Mouse (Mus musculus): ENCODE measurements at regions not wholly inside any gene's neighbourhood (a gene's known extent, or its start where the extent isn't known, plus 50 kb on each side); places are given as distances from the start of the nearest gene placed in this dataset.

- DNase-seq = peak; percentile 48
Observed at GRCm38 (mm10) chr3:66738201-66739062, 242.8 kb upstream of the Rsrc1 start.

DNA sequence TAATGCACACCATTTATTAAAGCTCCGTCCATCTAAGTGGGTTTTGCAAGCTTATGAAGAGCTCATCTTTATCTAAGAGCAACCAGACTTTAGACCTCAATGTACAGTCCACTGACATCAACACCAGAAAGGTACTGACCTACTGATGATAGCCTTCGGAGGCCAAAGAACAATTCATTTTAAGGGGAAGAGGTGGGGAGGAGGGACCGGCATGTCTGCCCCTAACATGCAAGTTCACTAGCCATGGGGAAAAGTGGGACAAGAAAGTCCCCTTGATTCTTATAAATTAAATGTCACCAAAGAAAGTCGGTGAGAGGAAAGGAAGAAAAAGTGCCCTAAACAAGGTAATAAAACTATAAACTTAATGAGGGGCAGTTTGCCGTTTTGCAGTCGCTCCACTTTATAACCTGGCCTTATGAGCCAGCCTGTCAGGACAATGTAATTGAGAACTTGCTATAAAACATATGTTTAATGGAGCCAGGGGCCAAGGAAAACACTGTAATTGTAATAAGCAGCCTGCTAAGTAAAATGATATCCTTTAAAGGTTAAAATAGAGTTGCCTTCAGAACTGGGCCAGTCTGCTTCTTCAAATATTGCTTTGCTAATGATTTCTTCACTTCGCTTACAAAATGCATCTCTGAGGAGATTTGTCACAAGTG lies 241.7 kb upstream of the Rsrc1 start:
- no peak for DNase-seq

GRCm38 (mm10) chr3:66744133-66744913 lies 236.9 kb upstream of the Rsrc1 start:
- DNase-seq = no peak

DNA sequence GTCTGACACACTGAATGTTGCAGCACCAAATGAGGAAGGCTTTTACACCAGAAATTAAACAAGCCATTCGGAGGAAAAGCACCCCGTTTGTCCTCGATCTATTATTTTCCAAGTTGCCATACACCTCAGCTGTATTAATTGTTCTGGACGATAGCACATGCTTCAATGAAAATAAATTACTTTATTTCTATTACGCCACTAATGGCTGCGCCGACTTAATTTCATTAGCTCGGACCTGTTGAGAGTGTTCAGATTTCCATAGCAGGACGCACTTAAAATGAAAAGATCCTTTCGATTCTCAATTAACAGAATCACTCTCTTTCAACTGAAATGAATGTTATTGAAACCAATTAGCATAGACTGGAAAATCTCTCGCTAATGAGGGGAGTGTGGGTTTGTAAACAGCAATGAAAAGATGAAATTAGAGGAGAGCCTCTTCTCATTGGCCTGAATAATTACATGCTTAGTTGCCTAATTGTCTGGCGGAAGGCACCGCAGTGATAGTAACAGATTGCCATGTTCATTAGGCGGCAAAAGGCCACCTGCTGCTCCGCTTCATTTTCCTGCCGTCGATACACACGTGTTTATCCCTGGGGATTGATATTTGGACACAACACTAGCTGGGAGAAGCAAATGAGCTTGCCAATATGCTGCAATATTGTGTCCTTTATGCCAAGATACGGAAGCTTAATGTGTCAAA lies 234.7 kb upstream of the Rsrc1 start:
- DNase-seq = no peak

- no peak for DNase-seq
Observed at GRCm38 (mm10) chr3:66747073-66747710, 234.0 kb upstream of the Rsrc1 start.

- DNase-seq = no peak
Observed at GRCm38 (mm10) chr3:66758141-66758540, 223.0 kb upstream of the Rsrc1 start.

DNA sequence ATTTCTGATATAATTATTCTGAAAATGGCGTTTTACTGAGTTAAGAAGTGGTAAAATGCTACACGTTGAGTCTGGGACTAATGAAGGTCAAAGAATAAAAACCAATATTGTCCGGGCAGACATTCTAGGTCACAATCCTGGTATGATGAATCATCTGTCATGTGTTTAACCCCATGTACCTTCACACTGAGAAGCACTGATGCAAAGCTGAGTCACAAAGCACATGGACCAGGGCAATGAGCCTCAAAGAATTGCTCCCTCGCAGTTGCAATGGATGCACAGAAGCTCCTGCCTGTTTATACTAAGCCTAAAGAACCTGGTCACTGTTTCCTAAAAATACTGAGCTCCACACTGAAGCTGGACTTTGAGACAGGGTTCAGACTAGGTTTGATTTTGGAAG lies 221.3 kb upstream of the Rsrc1 start:
- no peak for DNase-seq

- DNase-seq = no peak
Observed at GRCm38 (mm10) chr3:66762446-66762845, 218.7 kb upstream of the Rsrc1 start.

- peak; percentile 13 for DNase-seq
Observed at GRCm38 (mm10) chr3:66797351-66798010, 183.7 kb upstream of the Rsrc1 start.

DNA sequence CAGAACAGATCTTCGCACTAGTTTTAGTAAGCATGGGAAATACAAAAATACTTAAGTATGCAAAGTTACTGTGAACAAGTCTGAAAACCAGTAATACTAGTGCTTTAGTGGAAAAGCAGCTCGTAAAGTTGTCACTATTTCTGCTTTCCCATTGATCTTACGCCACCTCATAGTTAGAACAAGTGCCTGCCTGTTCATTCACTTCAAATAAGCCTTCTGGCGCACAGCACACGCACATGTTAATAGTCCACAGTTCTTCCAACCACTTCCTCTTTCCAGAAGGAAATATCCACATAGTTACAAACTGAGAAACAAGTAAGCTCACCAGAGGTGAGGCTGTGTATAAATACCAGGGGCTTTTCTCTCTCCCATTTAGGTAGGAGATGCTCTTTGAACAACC lies 182.9 kb upstream of the Rsrc1 start:
- no peak for DNase-seq

DNA sequence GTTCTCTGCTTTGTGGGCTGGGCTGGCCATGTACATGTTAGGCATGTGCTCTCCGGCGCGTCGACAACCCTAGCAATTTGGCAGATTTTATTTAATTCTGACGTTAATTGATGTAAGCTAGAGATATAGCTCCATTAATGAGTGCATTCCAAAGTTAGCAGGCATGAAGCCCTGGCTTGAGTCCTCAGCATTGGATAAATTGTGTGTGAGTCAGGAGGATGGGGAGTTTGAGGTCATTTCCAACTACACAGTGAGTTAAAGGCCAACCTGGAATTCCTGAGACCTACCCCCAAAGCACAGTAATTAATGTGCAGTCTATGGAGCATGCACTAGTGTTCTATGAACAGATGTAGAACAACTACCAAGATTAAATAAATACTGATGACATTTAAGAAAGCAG lies 178.7 kb upstream of the Rsrc1 start:
- no peak for DNase-seq

GRCm38 (mm10) chr3:66806176-66806575 lies 175.0 kb upstream of the Rsrc1 start:
- no peak for DNase-seq

- DNase-seq = no peak
Observed at GRCm38 (mm10) chr3:66812686-66813445, 168.3 kb upstream of the Rsrc1 start.

GRCm38 (mm10) chr3:66825761-66826160 lies 155.4 kb upstream of the Rsrc1 start:
- no peak for DNase-seq

All from adrenal gland, postnatal 25 days (tissue).